Mouse (Mus musculus): ENCODE measurements at regions not wholly inside any gene's neighbourhood (a gene's known extent, or its start where the extent isn't known, plus 50 kb on each side); places are given as distances from the start of the nearest gene placed in this dataset.

GRCm38 (mm10) chr2:131436149-131436548 lies 55.1 kb upstream of the Smox start:
- POLR2A ChIA-PET: no interaction called here
- CTCF ChIA-PET: interaction anchor here in 1 of 4 experiments (0.9 kb wide), 1 partner anchor 109 kb away, joined by 6 read pairs; no protein-coding TSS in a partner anchor

- ChIA-PET POLR2A (no interaction called here), CTCF (no interaction called here)
These were observed 60.8 kb upstream of the Smox start for GRCm38 (mm10) chr2:131430474-131430873.

GRCm38 (mm10) chr2:131428089-131428488 lies 63.2 kb upstream of the Smox start:
- ChIA-PET CTCF (interaction anchor here in 1 of 4 experiments (2.7 kb wide), 1 partner anchor 102 kb away, joined by 10 read pairs; no protein-coding TSS in a partner anchor), POLR2A (no interaction called here)

- ChIA-PET CTCF (interaction anchor here in 2 of 4 experiments (1.5 to 1.6 kb wide), 2 partner anchors 84 kb away, joined by 3 to 4 read pairs; no protein-coding TSS in a partner anchor), POLR2A (interaction anchor here in 1 of 4 experiments (0.6 to 1.4 kb wide), 2 partner anchors 129 to 1422 kb away, joined by 3 read pairs; no protein-coding TSS in a partner anchor)
These were observed 64.4 kb upstream of the Smox start for GRCm38 (mm10) chr2:131426941-131427340.

GRCm38 (mm10) chr2:131423616-131424320 lies 67.5 kb upstream of the Smox start:
- CTCF ChIA-PET: interaction anchor here in 3 of 4 experiments (0.6 to 1.8 kb wide), 10 partner anchors 10 to 107 kb away, joined by 3 to 10 read pairs (median 4); no protein-coding TSS in a partner anchor
- POLR2A ChIA-PET: interaction anchor here in 1 of 4 experiments (0.7 kb wide), 1 partner anchor 376 kb away, joined by 5 read pairs; no protein-coding TSS in a partner anchor

GRCm38 (mm10) chr2:131422907-131423445 lies 68.3 kb upstream of the Smox start:
- ChIA-PET CTCF (interaction anchor here in 3 of 4 experiments (0.6 to 1.8 kb wide), 13 partner anchors 10 to 127 kb away, joined by 3 to 10 read pairs (median 4); no protein-coding TSS in a partner anchor), POLR2A (interaction anchor here in 1 of 4 experiments (0.9 kb wide), 1 partner anchor 87 kb away, joined by 4 read pairs; no protein-coding TSS in a partner anchor)

- ChIA-PET POLR2A (interaction anchor here in 1 of 4 experiments (1.0 to 1.4 kb wide), 2 partner anchors 22 to 124 kb away, joined by 3 to 4 read pairs; no protein-coding TSS in a partner anchor), CTCF (interaction anchor here in 3 of 4 experiments (0.6 to 3.6 kb wide), 3 partner anchors 112 to 356 kb away, joined by 3 to 17 read pairs (median 5); no protein-coding TSS in a partner anchor)
These were observed 65.4 kb upstream of the Rnf24 start for GRCm38 (mm10) chr2:131418130-131418529.

GRCm38 (mm10) chr2:131417472-131417871 lies 64.8 kb upstream of the Rnf24 start:
- POLR2A ChIA-PET: interaction anchor here in 1 of 4 experiments (1.4 kb wide), 1 partner anchor 22 kb away, joined by 3 read pairs; no protein-coding TSS in a partner anchor
- CTCF ChIA-PET: interaction anchor here in 3 of 4 experiments (1.5 to 3.6 kb wide), 5 partner anchors 113 to 455 kb away, joined by 3 to 17 read pairs (median 5); no protein-coding TSS in a partner anchor

- ChIA-PET CTCF (interaction anchor here (0.5 to 3.6 kb wide), 26 partner anchors 15 to 455 kb away, joined by 3 to 17 read pairs (median 4); partner anchors contain the start of genes Cdc25b (in 1 of the 4), Rnf24 (in 1 of the 4) and Spef1 (in 1 of the 4)), POLR2A (interaction anchor here in 3 of 4 experiments (0.5 to 1.2 kb wide), 4 partner anchors 24 to 154 kb away, joined by 3 to 8 read pairs (median 4); partner anchors contain the start of gene Pank2 (in 1 of the 3))
These were observed 63.8 kb upstream of the Rnf24 start for GRCm38 (mm10) chr2:131416482-131416881.

GRCm38 (mm10) chr2:131410906-131411520 lies 58.3 kb upstream of the Rnf24 start:
- ChIA-PET POLR2A (interaction anchor here in 1 of 4 experiments (1.3 kb wide), 1 partner anchor 18 kb away, joined by 11 read pairs; no protein-coding TSS in a partner anchor), CTCF (no interaction called here)

- CTCF ChIA-PET: no interaction called here
- POLR2A ChIA-PET: no interaction called here
These were observed 54.6 kb upstream of the Rnf24 start for GRCm38 (mm10) chr2:131407337-131407736.

GRCm38 (mm10) chr2:131404218-131404555 lies 51.5 kb upstream of the Rnf24 start:
- ChIA-PET POLR2A (no interaction called here), CTCF (no interaction called here)

GRCm38 (mm10) chr2:131403543-131404217 lies 51.0 kb upstream of the Rnf24 start:
- POLR2A ChIA-PET: interaction anchor here in 1 of 4 experiments (1.2 kb wide), 1 partner anchor 51 kb away, joined by 3 read pairs; the partner anchor contains the start of gene Rnf24
- CTCF ChIA-PET: no interaction called here
